Mouse (Mus musculus) limb, embryonic 15.5 days (tissue): ENCODE measurements around the gene Tlr13. TPM values are rescaled to one million over a fixed set of nuclear protein-coding genes. Genes with fewer than 3 reads are reported as not detected.

Experiments used
- ATAC-seq: fragments of 200-750 bp; cut with Nextera tagmentation; 2 replicates; pipeline ENCODE4 v1.8.0; 2017; ENCODE audit warnings: low read depth, moderate TSS enrichment; ENCODE audit not compliant: insufficient number of reproducible peaks, low FRiP score, low TSS enrichment
- H3K27ac ChIP-seq: fragments of 300-500 bp; sonication (generic); 2 replicates; pipeline ENCODE4 v1.5.1; 2015; ENCODE audit warnings: moderate library complexity, mild to moderate bottlenecking, inconsistent platforms
- H3K27me3 ChIP-seq: fragments of 300-500 bp; sonication (generic); 2 replicates; pipeline ENCODE4 v1.6.1; 2015; ENCODE audit warnings: inconsistent platforms
- H3K36me3 ChIP-seq: fragments of 300-500 bp; sonication (generic); 2 replicates; pipeline ENCODE4 v1.6.1; 2015; ENCODE audit warnings: inconsistent platforms
- H3K4me1 ChIP-seq: fragments of 300-500 bp; sonication (generic); 2 replicates; pipeline ENCODE4 v1.6.1; 2015; ENCODE audit warnings: inconsistent platforms
- H3K4me2 ChIP-seq: fragments of 300-500 bp; sonication (generic); 2 replicates; pipeline ENCODE4 v1.6.1; 2015; ENCODE audit warnings: mild to moderate bottlenecking, inconsistent platforms
- H3K4me3 ChIP-seq: fragments of 300-500 bp; sonication (generic); 2 replicates; pipeline ENCODE4 v1.5.1; 2015; ENCODE audit warnings: mild to moderate bottlenecking, inconsistent platforms
- H3K9ac ChIP-seq: fragments of 300-500 bp; sonication (generic); 2 replicates; pipeline ENCODE4 v1.6.1; 2015; ENCODE audit warnings: inconsistent platforms
- H3K9me3 ChIP-seq: fragments of 300-500 bp; sonication (generic); 2 replicates; pipeline ENCODE4 v1.6.1; 2016; ENCODE audit warnings: inconsistent platforms
- WGBS: fragments of 180-500 bp; shearing (Covaris S2); methylation state at CpG from one replicate; pipeline ENCODE4 v1.1.7; 2015; 5-methylcytosine and 5-hydroxymethylcytosine counted together
- polyA plus RNA-seq: library from polyadenylated mRNA; unstranded; fragments of >200 nt; fragmentation: Nextera tagmentation; extraction: Ambion mirVana; gene quantifications from 2 replicates; pipeline ENCODE4 v1.2.1, GENCODE M21; 2015

The Tlr13 gene
- polyA plus RNA-seq, 1 experiment from 2014 or later: 0.97 TPM

GRCm38 (mm10) chrX:106149460-106149859, 6.5 kb downstream of the Tlr13 start:
- H3K27me3 ChIP-seq: 0 out of 2 replicates have a peak, but pooled peaks cover 4% of the 10 kb centered on the region
- H3K36me3 ChIP-seq: no peaks in the 10 kb centered on the region
- no peak overlapping the region for H3K4me2 ChIP-seq
- WGBS: 68% methylated on average over 3 of the region's 3 CpGs
- no peak overlapping the region for H3K27ac ChIP-seq
- ATAC-seq: no peak
- no peaks in the 10 kb centered on the region for H3K9me3 ChIP-seq
- no peak overlapping the region for H3K4me3 ChIP-seq
- no peaks in the 10 kb centered on the region for H3K4me1 ChIP-seq
- H3K9ac ChIP-seq: no peak overlapping the region

GRCm38 (mm10) chrX:106154180-106154586, 11.2 kb downstream of the Tlr13 start:
- Histone ChIP-seq H3K27me3 (no peaks in the 10 kb centered on the region), H3K4me1 (no peaks in the 10 kb centered on the region), H3K9me3 (no peaks in the 10 kb centered on the region), H3K27ac (no peak overlapping the region), H3K4me2 (no peak overlapping the region), H3K4me3 (no peak overlapping the region), H3K36me3 (no peaks in the 10 kb centered on the region), H3K9ac (no peak overlapping the region)
- no peak for ATAC-seq

GRCm38 (mm10) chrX:106155892-106156291, 12.9 kb downstream of the Tlr13 start:
- H3K9me3 ChIP-seq: no peaks in the 10 kb centered on the region
- ATAC-seq: no peak
- H3K9ac ChIP-seq: no peak overlapping the region
- no peak overlapping the region for H3K4me2 ChIP-seq
- H3K27me3 ChIP-seq: no peaks in the 10 kb centered on the region
- H3K4me1 ChIP-seq: no peaks in the 10 kb centered on the region
- H3K27ac ChIP-seq: no peak overlapping the region
- 77% methylated on average over 4 of the region's 4 CpGs for WGBS
- H3K4me3 ChIP-seq: no peak overlapping the region
- no peaks in the 10 kb centered on the region for H3K36me3 ChIP-seq

GRCm38 (mm10) chrX:106163995-106164394, 21.0 kb downstream of the Tlr13 start:
- Histone ChIP-seq H3K9me3 (no peaks in the 10 kb centered on the region), H3K4me2 (no peak overlapping the region), H3K27ac (no peak overlapping the region), H3K9ac (no peak overlapping the region), H3K36me3 (no peaks in the 10 kb centered on the region), H3K4me3 (no peak overlapping the region), H3K4me1 (no peaks in the 10 kb centered on the region), H3K27me3 (no peaks in the 10 kb centered on the region)
- 44% methylated on average over 5 of the region's 5 CpGs for WGBS
- no peak for ATAC-seq

GRCm38 (mm10) chrX:106164555-106164954, 21.6 kb downstream of the Tlr13 start:
- H3K4me1 ChIP-seq: no peaks in the 10 kb centered on the region
- ATAC-seq: no peak
- no peak overlapping the region for H3K4me2 ChIP-seq
- H3K27ac ChIP-seq: no peak overlapping the region
- H3K27me3 ChIP-seq: no peaks in the 10 kb centered on the region
- no peaks in the 10 kb centered on the region for H3K9me3 ChIP-seq
- H3K4me3 ChIP-seq: no peak overlapping the region
- 71% methylated on average over 5 of the region's 5 CpGs for WGBS
- no peak overlapping the region for H3K9ac ChIP-seq
- H3K36me3 ChIP-seq: no peaks in the 10 kb centered on the region

- Histone ChIP-seq H3K4me3 (no peak overlapping the region), H3K27ac (no peak overlapping the region), H3K4me2 (no peak overlapping the region), H3K27me3 (no peaks in the 10 kb centered on the region), H3K36me3 (no peaks in the 10 kb centered on the region), H3K9me3 (no peaks in the 10 kb centered on the region), H3K9ac (no peak overlapping the region), H3K4me1 (no peaks in the 10 kb centered on the region)
- WGBS: 64% methylated on average over 1 of the region's 1 CpGs
- no peak for ATAC-seq
Measured at GRCm38 (mm10) chrX:106165089-106165488, 22.1 kb downstream of the Tlr13 start.

- H3K27me3 ChIP-seq: no peaks in the 10 kb centered on the region
- no peak overlapping the region for H3K27ac ChIP-seq
- no peak overlapping the region for H3K9ac ChIP-seq
- no peaks in the 10 kb centered on the region for H3K36me3 ChIP-seq
- H3K4me2 ChIP-seq: peak overlapping the region; percentile 24; the same call in 1 of the 2 replicates
- WGBS: 29% methylated on average over 18 of the region's 18 CpGs
- H3K4me3 ChIP-seq: peak overlapping the region; percentile 23
- no peaks in the 10 kb centered on the region for H3K9me3 ChIP-seq
- H3K4me1 ChIP-seq: no peaks in the 10 kb centered on the region
- ATAC-seq: no peak
Measured at GRCm38 (mm10) chrX:106171106-106171852, 28.3 kb downstream of the Tlr13 start.

- Histone ChIP-seq H3K27me3 (no peaks in the 10 kb centered on the region), H3K36me3 (no peaks in the 10 kb centered on the region), H3K4me2 (peak overlapping the region; percentile 24; the same call in 1 of the 2 replicates), H3K27ac (no peak overlapping the region), H3K4me3 (peak overlapping the region; percentile 23), H3K9me3 (no peaks in the 10 kb centered on the region), H3K9ac (no peak overlapping the region), H3K4me1 (no peaks in the 10 kb centered on the region)
- ATAC-seq: no peak
- 62% methylated on average over 5 of the region's 6 CpGs for WGBS
Measured at GRCm38 (mm10) chrX:106171853-106172154, 28.8 kb downstream of the Tlr13 start.

- Histone ChIP-seq H3K4me1 (no peaks in the 10 kb centered on the region), H3K27me3 (no peaks in the 10 kb centered on the region), H3K27ac (no peak overlapping the region), H3K4me2 (no peak overlapping the region), H3K9me3 (no peaks in the 10 kb centered on the region), H3K9ac (no peak overlapping the region), H3K4me3 (no peak overlapping the region), H3K36me3 (no peaks in the 10 kb centered on the region)
- WGBS: 53% methylated on average over 9 of the region's 9 CpGs
- no peak for ATAC-seq
Measured at GRCm38 (mm10) chrX:106176331-106176730, 33.3 kb downstream of the Tlr13 start.

GRCm38 (mm10) chrX:106184279-106184678, 41.3 kb downstream of the Tlr13 start:
- Histone ChIP-seq H3K27me3 (no peaks in the 10 kb centered on the region), H3K27ac (no peak overlapping the region), H3K9ac (no peak overlapping the region), H3K4me2 (no peak overlapping the region), H3K4me1 (peaks cover 8% of the 10 kb centered on the region), H3K4me3 (no peak overlapping the region), H3K36me3 (no peaks in the 10 kb centered on the region), H3K9me3 (no peaks in the 10 kb centered on the region)
- no peak for ATAC-seq
- 57% methylated on average over 4 of the region's 4 CpGs for WGBS

GRCm38 (mm10) chrX:106185706-106186105, 42.7 kb downstream of the Tlr13 start:
- Histone ChIP-seq H3K27me3 (no peaks in the 10 kb centered on the region), H3K9me3 (no peaks in the 10 kb centered on the region), H3K27ac (peak overlapping the region; percentile 91), H3K4me1 (peaks cover 8% of the 10 kb centered on the region), H3K9ac (no peak overlapping the region), H3K4me2 (no peak overlapping the region), H3K36me3 (no peaks in the 10 kb centered on the region), H3K4me3 (no peak overlapping the region)
- ATAC-seq: no peak
- 27% methylated on average over 5 of the region's 5 CpGs for WGBS

GRCm38 (mm10) chrX:106186713-106187649, 44.0 kb downstream of the Tlr13 start, which contains the start of gene Pgk1:
Pgk1 (plus strand) TSS chrX:106187100.
- H3K9me3 ChIP-seq: no peaks in the 10 kb centered on the region
- WGBS: 20% methylated on average over 47 of the region's 55 CpGs

More at GRCm38 (mm10) chrX:106186713-106187649, 44.0 kb downstream of the Tlr13 start, which contains the start of gene Pgk1:
- Histone ChIP-seq H3K4me2 (peak within 1 kb of the TSS; percentile 39), H3K36me3 (no peaks in the 10 kb centered on the region), H3K9ac (peak within 1 kb of the TSS; percentile 40; the same call in 1 of the 2 replicates), H3K27me3 (no peaks in the 10 kb centered on the region), H3K27ac (peak within 1 kb of the TSS; percentile 91), H3K4me3 (peak within 1 kb of the TSS; percentile 52), H3K4me1 (peaks cover 8% of the 10 kb centered on the region)
- peak; percentile 99 for ATAC-seq
